Mouse (Mus musculus): Measurements from ENCODE around the gene Gm20388. TPM values are rescaled to one million over a fixed set of nuclear protein-coding genes. Genes with fewer than 3 reads are reported as not detected.

Gene Gm20388
- total RNA-seq, 2 experiments from 2014 or later: 12.7 TPM; not detected in 1

DNA sequence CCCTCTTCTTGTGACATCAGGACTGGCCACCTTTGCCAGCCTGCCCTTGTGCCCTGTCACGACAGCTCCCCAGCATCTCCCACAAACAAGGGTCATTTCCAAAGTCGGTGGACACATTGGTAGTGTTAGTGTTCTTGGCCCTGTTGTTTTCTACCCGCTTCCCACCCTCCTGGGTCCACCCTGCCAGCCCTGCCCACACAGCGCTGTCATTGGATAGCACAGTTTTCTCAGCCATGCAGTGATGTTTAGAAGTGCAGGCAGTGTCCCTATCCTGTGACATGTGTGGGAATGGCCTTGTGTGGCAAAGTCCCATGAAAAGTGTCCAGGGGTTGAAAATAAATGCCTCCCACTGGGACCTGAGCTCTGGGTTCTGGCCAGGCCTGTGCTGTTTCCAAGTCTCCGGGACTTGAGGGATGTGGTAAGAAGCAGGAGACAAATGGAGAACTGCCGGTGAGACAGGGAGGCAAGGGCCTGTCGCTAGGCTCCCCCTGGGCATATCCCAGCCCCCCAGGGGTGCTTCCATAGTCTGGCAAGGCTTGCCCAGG is 1855.0 kb downstream of the Gm20388 start:
- no peak for DNase-seq

DNA sequence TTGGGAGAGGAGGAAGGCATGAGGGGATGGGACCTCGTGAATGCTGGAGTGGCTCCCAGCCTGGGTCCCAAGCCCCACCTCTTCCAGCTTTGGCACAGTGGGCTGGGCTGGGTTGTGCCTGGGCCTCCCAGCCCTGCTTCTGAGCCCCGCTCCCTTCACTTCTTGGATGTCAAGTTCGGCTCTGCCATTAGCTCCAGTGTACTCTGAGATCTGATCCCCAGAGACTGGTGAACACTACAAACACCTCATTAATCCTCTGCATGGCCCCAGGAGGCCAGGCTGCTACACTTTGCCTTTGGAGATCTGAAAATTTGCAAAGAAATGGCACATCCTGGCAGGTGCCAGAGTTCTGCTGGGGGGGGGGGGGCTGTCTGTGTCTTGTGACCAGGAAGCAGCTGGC is 1858.5 kb downstream of the Gm20388 start:
- DNase-seq: no peak

DNA sequence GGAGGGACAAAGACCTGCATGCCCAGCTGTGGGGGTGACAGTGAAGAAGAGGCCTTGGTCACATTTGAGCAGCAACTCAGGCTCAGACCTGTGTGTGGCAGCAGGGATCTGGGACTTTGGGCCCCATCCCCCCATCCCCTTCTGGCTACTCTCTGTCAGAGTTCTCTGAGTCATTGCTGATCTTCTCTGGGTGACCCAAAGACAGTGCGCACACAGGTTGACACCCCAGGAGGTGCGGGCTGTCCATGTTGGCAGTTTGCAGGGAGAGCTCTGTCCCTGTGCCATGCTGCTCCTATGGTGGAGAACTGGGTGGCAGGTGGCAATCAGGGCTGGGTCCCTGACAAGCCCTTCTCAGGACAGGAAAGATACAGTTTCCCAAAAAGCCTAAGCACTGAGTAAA is 1859.0 kb downstream of the Gm20388 start:
- DNase-seq: no peak

DNA sequence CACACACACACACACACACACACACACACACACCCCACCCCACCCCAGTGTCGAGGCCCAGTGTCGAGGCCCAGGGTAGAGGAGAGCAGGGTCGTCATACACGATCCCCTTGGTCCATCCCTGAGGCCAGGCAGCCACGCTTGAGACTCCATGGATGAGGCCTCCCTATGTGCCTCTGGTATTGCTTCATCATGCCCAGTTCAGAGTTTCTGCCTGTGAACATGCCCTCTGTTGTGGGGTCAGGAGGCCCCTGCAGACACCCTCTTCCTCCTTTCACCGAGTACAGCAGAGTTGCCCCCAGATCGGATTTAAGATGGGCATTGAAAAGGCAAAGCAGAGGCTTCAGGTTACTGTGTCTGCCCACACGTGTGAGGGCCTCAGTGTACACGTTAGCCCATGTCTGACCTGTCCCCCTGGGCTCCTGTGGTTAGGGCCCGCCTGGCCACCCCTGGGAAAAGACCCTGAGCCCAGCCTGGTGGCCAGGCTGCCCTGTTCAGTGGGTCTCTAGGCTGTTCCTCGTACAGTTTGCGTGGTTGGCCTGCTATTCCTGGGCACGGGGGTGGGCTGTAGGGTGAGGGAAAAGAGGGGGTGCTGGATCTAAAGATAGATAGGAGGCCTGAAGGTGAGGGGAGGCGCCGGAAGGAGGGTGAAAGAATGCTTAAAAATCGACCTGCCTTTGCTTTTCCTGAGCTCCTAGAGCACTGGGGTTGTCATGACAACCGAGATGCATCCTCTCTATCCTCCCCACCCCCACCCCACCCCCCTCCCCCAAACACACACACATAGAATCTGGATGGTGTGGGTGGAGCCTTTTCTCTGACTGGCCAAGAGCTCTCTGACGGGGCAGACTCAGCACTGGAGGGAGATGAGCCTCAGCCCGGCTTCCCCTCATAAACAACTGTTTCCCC is 1860.5 kb downstream of the Gm20388 start:
- DNase-seq: no peak

DNA sequence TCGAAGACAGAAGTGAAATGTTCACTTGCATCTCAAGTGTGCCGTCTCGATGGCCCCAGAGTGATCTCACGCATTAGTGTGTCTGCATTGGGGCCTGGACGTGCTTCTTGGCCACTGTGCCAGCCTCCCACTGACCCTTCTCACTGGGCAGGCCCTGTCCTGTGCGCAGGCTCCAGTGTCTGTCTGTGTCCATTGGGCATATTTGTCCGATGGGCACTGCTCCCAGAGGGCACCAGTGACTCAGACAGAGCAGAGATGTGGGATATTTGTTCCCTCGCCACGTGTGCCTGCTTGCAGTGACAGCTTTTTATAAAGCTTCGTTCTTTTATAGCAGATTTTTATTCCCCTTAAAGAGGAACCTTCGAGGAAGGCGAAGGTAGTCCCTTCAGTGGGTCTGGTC is 1863.2 kb downstream of the Gm20388 start:
- no peak for DNase-seq

DNA sequence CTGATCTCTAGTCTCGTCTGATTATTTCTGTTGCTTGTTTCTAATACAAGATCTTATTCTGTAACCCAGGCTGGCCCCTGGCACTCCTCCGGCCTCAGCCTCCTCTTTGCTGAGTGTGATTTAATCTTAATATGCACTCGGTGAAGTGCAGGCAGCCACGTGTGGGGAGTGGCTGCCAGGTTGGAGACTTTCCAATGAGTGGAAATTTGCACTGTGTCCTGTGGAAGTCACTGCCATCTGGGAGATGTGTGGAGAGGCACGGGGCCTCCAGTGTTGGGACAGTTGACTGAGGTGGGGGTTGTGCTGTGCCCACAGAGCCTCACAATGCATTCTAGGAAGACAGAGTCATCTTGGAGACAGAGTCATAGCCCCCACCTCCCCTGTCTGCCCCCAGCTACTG is 1871.9 kb downstream of the Gm20388 start:
- no peak for DNase-seq

DNA sequence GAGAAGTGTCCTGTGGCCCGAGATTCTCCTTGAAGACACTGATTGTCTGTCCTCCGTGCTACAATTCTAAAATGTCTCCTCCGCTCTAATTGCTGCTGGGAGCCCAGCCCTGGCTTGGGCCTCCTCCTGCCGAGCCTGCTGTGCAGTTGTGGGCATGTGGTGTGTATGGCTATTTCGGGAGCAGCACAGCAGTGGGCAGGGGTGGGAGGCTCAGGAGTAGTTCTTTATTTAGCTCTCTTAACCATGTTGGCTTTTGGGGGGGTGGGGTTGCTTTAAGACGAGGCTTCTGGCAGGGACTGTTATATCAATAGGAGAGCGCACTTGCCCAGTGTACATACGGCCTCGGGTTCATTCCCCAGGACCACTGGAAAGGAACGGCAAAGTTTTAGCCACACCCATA is 1875.9 kb downstream of the Gm20388 start:
- no peak for DNase-seq

DNA sequence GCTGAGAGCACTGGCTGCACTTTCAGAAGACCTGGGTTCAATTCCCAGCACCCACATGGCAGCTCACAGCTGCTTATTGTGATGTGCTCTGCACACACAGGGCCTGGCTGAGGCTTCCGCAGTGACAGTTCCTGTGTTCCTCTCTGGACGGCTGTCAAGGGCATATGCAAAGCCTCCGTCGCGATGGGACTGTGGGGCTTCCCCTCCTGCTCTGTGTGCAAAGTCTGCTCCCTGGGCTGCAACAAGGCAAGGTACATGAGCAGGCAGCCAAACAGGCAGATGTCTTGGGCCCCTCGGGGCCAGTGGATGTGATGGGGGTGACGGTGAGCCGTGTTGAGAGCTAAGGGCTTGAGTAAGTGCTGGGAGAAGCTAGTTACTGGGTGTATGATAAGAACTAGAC is 1878.1 kb downstream of the Gm20388 start:
- DNase-seq: no peak

DNA sequence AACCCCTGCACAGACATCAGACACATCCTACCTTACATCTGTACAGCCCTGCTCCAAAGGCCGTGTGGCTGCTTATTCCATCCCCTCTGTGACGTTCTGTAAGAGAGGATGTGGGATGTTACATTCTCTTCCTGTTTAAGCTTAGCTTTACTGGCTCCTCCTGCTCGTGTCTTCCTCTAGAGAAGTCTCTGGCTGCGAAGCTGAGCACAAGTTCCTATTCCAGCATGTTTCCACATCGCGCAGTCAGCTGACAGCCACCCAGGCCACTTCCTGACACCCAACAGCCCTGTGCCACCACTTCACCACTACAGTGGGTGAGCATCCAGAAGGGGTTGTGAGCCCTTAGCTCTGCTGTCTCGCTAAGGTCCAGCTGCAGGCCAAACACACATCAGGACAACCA is 1881.5 kb downstream of the Gm20388 start:
- no peak for DNase-seq

DNA sequence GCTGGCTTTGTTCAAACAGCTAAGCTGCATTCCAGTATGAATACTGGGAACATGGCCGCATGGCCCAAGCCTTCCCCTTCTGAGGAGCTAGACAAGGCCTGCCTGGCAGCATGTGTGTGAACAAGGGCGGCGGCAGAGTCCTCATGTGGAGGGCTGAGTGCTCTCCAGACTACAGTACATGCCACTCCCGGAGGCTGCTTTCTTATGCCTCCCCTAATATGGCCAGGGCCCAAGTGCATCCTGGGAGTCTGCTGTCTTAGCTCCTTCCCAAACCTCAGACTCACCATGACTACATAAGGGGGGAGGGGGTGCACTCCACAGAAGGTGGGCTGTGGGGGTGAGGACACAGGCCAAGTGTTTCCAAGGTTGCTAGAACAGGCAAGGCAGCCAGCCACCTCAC is 1882.0 kb downstream of the Gm20388 start:
- DNase-seq: no peak

DNA sequence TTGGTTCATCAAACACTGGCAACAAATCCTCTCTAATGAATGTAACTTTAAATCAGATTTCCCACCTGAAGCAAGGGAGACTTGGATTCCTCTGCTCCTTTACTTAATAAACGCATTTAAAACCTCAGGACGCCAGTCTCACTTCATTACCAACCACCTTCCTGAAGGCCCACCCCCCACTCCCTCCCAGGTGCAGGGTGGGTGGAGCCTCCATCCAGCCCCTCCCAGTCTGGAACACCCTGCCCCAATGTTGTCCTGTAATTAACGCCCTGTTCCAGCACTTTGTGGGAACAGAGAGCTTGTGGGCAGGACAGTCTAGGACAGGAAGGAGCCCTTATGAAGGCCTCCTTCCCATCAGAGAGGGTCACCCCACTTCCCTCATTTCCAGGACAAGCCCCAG is 1883.5 kb downstream of the Gm20388 start:
- no peak for DNase-seq

DNA sequence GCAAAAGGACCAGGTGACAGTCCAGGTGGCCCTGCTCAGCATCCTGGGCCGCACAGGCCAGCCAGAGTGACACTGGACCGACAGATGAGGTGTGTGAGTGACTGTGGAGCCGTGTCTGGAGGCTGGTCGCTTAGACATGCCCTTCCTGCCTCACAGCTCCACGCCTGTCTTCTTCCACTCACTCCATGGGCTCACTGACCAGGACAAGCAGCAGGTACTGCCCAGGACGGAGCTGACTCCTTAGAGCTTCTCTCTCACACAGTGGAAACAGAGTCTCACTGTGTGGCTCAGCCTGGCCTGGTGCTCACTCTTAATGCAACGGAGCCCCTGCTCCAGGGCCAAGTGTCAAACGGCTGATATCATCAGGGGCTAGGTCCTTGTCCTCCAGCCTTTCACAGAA is 1884.8 kb downstream of the Gm20388 start:
- no peak for DNase-seq

DNA sequence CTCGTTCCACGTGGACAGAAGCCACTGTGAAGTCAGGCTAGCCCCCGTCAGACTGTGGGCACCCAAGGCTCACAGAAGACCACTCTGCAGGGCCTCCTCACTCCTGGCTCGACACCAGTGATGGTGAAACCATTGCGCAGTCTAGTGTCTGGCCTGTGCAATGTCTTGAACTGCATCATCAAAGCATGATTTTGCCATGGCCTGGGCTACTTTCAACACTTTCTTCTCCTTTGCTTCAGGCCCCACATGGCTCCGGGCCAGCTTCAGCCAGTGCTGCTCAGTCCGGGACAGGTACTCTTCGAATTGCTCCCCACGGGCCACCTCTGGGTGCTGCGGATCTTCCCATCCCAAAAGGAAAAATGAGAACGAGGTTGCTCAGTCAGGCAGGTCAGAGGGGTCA is 1885.8 kb downstream of the Gm20388 start:
- DNase-seq: no peak

DNA sequence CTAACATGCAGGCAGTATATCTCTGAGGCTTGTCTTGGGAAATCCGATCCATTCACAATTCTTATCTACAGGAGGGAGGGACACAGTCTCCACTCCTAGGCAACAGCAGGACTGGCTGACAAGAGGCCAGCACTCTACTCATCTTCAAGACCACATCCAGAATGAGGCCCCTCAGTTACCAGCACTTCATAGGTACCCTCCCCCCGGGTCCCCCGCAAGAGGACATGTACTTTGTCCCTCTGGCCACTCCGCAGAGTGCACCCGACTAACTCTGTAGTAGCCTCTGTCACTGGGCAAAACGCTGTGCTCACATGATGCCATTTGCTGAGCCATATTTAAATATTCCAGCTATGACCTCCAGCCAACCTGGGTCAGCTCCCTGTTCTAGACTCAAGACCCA is 1887.8 kb downstream of the Gm20388 start:
- no peak for DNase-seq

DNA sequence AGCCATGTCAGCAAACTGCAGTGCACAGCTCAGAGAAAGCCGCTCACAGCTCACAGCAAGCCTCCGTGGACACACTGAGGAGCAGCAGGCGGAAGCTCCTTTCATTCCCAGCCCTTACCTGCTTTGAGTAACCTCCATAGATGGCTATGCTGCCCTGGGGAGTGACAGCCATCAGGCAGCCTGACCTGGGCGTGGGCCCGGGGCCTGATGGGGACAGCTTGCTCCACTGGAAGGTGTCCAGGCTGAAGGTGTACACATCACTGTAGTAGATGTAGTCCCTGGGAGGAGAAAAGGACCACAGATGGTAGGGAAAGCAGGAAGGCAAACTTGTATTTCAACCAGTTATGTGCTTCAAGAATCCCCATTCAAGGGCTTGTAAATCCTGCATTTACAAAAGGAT is 1894.2 kb downstream of the Gm20388 start:
- no peak for DNase-seq

DNA sequence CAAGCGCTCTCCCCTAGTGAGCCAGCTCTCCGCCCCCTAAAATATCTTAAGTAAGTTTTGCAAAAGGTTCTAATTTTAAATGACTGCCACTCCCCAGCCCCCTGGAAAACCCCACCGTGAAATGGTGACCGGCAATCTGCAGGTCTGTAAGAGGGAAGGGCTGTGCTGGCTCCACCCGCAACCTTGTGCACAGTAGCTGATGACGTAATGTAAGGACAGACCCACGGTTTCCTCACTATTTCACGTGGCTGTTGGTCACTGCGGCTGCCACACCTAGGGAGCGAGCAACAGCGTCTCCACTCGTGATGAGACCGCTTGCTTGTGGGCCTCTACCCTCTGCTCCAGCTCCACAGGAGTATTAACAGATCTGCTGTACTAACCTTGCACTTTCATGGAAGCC is 1895.5 kb downstream of the Gm20388 start:
- DNase-seq: no peak

DNA sequence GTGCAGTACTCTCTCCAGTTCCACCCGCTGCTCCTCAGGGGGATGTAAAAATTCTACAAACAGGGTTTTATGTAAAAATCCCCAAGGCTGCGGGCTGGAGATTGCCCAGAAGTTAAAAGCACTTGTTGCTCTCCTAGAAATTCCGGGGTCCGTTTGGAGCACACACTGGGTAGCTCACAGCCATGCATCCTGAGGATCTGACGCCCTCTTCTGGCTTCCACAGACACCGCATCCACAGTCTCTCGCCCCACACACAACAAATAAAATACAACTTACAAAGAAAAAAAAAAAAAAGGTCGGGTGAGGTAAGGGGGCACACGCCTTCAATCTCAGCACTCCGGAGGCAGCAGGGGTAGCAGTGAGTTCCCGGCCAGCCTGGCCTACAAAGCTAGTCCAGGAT is 1897.4 kb downstream of the Gm20388 start:
- no peak for DNase-seq

DNA sequence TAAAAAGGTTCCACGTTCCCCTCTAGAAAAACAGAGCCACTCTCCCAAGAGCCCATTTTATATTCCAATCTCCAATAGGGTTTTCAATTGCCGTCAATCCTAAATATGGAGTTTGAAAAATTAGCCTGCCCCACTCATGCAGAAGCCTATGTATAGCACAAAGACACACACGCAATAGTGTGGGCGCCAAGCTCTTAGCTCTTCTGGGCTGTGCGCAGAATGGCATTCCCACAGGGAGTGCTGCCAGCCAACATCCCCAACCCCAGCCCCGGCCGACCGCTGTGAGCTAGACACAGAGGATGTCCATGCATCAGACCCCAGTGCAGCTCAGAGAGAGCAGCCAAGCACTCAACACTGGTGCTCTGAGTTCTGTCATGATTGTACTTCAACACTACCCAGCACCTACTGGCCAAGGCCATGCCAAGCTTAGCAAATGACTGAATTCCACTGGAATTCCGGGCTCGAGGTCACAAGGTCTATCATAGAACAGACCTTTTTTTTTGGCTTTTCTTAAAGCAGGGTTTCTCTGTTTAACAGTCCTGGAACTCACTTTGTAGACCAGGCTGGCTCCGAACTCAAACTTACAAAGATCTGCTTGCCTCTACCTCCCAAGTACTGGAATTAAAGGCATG is 1899.0 kb downstream of the Gm20388 start:
- DNase-seq: no peak

DNA sequence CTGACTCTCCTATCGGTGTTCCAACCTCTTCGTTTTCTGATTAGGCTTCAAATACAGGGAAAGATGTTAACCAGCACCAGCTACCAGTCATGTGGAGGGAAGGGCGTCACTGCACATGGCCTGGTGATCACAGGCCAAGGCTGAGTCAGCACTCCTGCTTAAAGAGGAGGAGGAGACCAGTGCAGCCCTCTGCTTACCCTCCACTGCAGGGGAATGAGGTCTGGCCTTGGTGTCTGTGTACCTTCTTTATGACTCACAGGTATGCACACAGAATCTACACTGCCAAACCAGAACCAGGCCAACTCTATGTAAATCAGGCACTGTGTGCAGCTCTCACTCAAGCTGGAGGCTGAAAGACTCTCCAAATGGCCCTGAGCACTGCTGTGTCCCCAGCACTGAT is 1900.9 kb downstream of the Gm20388 start:
- no peak for DNase-seq

DNA sequence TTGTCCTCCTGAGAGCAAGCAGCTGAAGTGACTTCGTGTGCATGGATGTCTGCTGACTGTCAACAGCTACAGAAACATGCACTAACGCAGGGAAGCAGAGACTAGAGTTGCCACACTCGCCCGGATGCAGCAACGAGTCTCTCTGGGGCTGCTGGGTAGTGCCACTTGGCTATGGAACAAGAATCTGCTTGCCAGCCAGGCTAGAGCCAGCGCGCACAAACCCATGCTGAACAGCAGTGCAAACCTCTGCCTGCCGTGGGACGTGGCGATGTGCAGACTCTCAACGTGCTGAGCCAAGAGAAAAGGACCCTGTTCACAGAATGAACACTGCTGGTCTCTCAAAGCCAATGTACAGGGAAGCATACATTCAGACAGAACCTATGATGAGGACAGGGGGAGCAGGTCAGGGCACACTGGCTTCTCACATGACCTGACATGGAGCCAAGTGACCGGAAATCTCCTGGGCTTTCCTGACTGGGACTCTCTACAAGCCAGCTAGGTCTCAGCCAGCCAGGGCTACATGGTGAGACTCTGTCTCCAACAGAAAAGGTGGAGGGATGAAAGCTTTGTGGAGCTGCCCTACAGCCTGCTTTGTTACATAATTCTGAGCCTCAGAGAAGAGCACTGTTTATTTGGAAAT is 1901.4 kb downstream of the Gm20388 start:
- no peak for DNase-seq

DNA sequence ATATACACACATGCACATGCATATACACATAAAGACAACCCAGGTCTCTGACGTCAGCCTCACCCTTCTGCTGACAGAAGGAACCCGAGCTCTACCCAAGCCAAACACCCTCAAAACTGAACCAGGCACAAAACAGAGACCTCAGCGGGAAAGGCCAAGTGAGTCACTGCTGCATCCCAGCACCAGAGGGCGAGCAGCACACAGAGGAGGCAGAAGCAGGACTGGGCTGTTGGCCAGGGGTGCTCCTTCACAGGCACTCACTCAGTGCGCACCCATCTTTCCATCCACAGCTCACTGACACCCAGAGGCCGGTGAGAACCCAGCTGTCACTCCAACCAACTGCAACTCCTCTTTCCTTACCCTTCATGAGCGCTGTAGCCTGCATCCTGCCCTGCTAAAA is 1907.6 kb downstream of the Gm20388 start:
- no peak for DNase-seq

DNA sequence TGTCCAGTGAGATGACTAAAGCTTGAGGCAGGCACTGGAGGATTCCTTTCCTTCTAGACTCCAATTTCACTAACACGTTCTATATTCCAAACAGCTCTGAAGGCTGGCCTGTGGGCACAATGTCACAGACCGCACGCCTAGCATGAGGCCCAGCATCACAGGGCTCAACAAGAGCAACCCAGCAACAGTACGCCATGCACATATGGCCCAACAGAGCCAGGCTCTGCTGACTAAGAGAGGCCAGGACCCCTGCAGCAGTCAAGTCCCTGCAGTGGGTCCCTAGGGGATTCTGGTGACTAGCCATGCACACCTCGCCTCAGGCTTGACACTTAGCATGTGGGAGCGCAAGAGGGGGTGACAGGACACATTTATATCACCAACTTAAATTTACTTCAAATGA is 1910.2 kb downstream of the Gm20388 start:
- DNase-seq: no peak

DNA sequence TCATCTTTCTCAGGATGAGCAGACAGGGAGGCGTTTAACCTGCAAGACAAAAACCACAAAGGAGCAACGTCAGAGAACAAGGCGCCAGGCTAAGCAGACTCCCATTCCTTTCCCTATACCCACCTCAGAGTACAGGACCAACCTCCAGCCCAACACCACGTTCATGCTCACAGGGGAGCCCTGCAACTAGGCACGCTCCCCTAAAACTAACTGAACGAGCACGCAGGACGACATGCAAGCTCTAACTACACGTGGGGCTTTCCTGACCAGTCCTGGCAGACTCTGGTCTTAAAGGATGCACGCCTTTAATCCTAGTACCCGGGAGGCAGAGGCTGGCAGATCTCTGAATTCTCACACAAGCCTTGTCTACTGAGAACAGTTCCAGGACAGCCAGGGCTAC is 1910.7 kb downstream of the Gm20388 start:
- DNase-seq: no peak
